Mouse (Mus musculus): ENCODE results near the gene Smad6. TPM values are rescaled to one million over a fixed set of nuclear protein-coding genes. Genes with fewer than 3 reads are reported as not detected.

The Smad6 gene
- polyA plus RNA-seq, 1 experiment from 2014 or later: 1.6 TPM

DNA sequence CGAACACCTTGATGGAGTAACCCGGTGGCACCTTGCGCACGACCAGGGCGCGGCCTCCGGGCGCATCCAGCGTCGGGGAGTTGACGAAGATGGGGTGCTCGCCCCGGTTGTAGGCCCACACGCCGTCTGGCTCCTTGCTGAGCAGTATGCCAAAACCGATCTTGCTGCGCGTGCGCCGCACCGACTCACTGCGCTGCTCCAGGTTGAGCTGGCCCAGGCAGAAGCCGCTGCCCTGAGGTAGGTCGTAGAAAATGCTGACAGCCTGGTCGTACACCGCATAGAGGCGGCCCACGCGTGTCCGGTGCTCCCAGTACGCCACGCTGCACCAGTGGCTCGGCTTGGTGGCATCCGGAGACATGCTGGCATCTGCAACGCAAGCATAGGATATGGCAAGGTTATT lies 68.2 kb downstream of the Smad6 start:
- 0 out of 2 replicates have a peak, but pooled peaks cover 7% of the 10 kb centered on the region for H3K36me3 ChIP-seq (ENCODE audit: poor library complexity, severe bottlenecking)
- ATAC-seq: no peak
- H3K27me3 ChIP-seq: 0 out of 2 replicates have a peak, but pooled peaks cover 6% of the 10 kb centered on the region
- WGBS: 41% methylated on average over 35 of the region's 35 CpGs
- H3K4me3 ChIP-seq: peak overlapping the region; percentile 25
- peak overlapping the region; percentile 47 for H3K4me2 ChIP-seq
- peak overlapping the region; percentile 21; the same call in 1 of the 2 replicates for H3K9ac ChIP-seq
- H3K27ac ChIP-seq: no peak overlapping the region
- peaks cover 16% of the 10 kb centered on the region for H3K4me1 ChIP-seq
- H3K9me3 ChIP-seq (replicated peaks): no peaks in the 10 kb centered on the region

DNA sequence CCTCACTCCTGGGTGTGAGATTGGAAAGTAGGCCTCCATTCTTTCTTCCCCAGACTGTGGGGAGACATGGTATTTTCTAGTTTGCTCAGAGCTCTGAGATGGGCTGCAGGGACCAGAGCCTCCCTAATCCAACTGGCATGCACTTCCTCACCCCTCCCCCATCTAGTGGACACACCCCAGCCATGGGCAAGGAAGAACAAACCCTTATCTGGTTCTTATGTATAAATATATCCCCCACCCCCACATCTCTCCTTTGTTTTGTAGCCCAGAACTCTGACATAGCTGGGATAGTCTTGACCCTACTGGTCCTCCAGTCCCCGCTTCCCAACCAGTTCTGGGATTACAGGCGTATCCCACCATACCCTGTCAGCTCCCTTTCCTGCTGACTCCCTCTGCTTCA lies 69.3 kb downstream of the Smad6 start:
- Histone ChIP-seq H3K27me3 (0 out of 2 replicates have a peak, but pooled peaks cover 6% of the 10 kb centered on the region), H3K27ac (no peak overlapping the region), H3K9ac (no peak overlapping the region), H3K9me3 (replicated peaks) (no peaks in the 10 kb centered on the region), H3K36me3 (ENCODE audit: poor library complexity, severe bottlenecking) (0 out of 2 replicates have a peak, but pooled peaks cover 7% of the 10 kb centered on the region), H3K4me1 (peaks cover 5% of the 10 kb centered on the region; the same call in 1 of the 2 replicates), H3K4me3 (no peak overlapping the region), H3K4me2 (no peak overlapping the region)
- WGBS: 91% methylated on average over 2 of the region's 2 CpGs
- ATAC-seq: no peak

- no peak for ATAC-seq
- Histone ChIP-seq H3K4me2 (no peak overlapping the region), H3K4me1 (0 out of 2 replicates have a peak, but pooled peaks cover 5% of the 10 kb centered on the region), H3K9ac (no peak overlapping the region), H3K27me3 (0 out of 2 replicates have a peak, but pooled peaks cover under 1% of the 10 kb centered on the region), H3K36me3 (ENCODE audit: poor library complexity, severe bottlenecking) (0 out of 2 replicates have a peak, but pooled peaks cover 7% of the 10 kb centered on the region), H3K27ac (no peak overlapping the region), H3K4me3 (no peak overlapping the region), H3K9me3 (replicated peaks) (no peaks in the 10 kb centered on the region)
- WGBS: 38% methylated on average over 4 of the region's 4 CpGs
These were observed 71.5 kb downstream of the Smad6 start for GRCm38 (mm10) chr9:63950357-63950756.

DNA sequence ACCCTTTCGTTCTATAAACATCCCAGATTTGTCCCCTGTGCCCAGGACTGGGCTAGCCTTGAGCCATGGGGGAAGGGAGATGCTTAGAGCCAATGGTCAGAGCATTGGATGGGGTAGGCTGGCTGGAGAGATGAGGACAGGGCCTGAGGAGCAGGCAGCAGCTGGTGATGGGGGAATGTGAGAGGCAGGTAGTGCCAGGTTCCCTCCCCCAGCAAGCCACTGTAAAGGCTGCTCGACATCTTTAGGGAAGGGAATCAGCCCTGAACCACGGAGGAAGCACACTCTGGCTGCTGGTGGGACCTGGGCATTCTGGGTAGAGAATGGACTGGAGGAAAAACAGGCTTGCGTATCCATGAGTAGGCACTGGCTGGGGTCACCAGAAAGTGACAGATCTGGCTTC lies 72.5 kb downstream of the Smad6 start:
- no peak overlapping the region for H3K4me2 ChIP-seq

GRCm38 (mm10) chr9:63942608-63942982 lies 79.3 kb downstream of the Smad6 start:
- 61% methylated on average over 2 of the region's 2 CpGs for WGBS
- H3K27ac ChIP-seq: 0 out of 2 replicates have a peak overlapping the region, but pooled peaks have one; percentile 31
- H3K9ac ChIP-seq: no peak overlapping the region
- no peaks in the 10 kb centered on the region for H3K9me3 ChIP-seq (replicated peaks)
- no peak overlapping the region for H3K4me2 ChIP-seq
- no peak for ATAC-seq
- H3K4me3 ChIP-seq: no peak overlapping the region
- peaks cover 8% of the 10 kb centered on the region for H3K4me1 ChIP-seq
- H3K27me3 ChIP-seq: no peaks in the 10 kb centered on the region
- no peaks in the 10 kb centered on the region for H3K36me3 ChIP-seq (ENCODE audit: poor library complexity, severe bottlenecking)

More for the DNA sequence above, 72.5 kb downstream of the Smad6 start:
- ATAC-seq: no peak
- 0 out of 2 replicates have a peak, but pooled peaks cover 7% of the 10 kb centered on the region for H3K36me3 ChIP-seq (ENCODE audit: poor library complexity, severe bottlenecking)
- no peak overlapping the region for H3K27ac ChIP-seq
- 0 out of 2 replicates have a peak, but pooled peaks cover 5% of the 10 kb centered on the region for H3K4me1 ChIP-seq
- no peak overlapping the region for H3K9ac ChIP-seq
- 73% methylated on average over 4 of the region's 4 CpGs for WGBS
- no peak overlapping the region for H3K4me3 ChIP-seq
- no peaks in the 10 kb centered on the region for H3K9me3 ChIP-seq (replicated peaks)
- no peaks in the 10 kb centered on the region for H3K27me3 ChIP-seq

DNA sequence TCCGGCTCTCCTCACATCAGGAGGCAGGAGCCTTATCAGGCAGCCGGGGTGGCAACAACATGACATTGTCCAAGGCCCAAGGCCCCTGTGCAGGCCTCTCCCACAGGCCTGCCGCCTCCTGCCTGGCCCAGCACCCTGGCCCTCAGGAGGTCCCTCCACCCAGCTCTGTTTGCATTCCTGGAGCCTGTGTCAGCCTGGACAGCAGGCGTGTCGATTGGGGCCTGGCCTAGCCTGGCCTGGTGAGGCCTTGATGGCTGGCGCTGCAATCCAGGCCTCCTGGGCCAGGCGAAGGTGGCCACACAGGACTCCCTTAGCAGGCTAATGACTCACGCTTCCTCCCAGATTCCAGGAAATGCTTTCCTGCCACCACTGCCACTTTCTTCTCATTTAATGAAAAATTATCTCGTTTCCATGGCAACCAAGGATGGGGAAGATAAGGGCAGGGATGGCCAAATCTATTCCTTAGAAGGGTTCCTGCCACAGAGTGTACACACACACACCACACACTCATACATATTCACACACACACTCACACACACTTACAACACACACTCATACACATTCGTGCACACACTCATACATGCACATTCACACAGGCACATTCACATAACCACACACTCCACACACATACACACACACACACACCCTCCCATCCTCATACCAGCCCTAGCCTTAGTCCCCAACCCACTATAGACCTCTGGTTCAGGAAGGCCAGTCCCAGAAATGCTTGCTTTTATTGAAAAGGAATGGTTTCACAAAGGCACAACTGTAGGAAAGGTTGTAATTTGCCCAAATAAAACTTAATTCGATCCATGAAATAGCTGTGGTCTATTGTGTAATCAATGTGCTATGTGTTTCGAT lies 79.9 kb downstream of the Smad6 start:
- no peaks in the 10 kb centered on the region for H3K9me3 ChIP-seq (replicated peaks)
- H3K4me1 ChIP-seq: peaks cover 8% of the 10 kb centered on the region
- H3K4me2 ChIP-seq: no peak overlapping the region
- H3K27me3 ChIP-seq: no peaks in the 10 kb centered on the region
- 80% methylated on average over 12 of the region's 12 CpGs for WGBS
- H3K27ac ChIP-seq: peak overlapping the region; percentile 65
- ATAC-seq: no peak
- no peak overlapping the region for H3K4me3 ChIP-seq
- peak overlapping the region; percentile 46; the same call in 1 of the 2 replicates for H3K9ac ChIP-seq
- H3K36me3 ChIP-seq (ENCODE audit: poor library complexity, severe bottlenecking): no peaks in the 10 kb centered on the region

DNA sequence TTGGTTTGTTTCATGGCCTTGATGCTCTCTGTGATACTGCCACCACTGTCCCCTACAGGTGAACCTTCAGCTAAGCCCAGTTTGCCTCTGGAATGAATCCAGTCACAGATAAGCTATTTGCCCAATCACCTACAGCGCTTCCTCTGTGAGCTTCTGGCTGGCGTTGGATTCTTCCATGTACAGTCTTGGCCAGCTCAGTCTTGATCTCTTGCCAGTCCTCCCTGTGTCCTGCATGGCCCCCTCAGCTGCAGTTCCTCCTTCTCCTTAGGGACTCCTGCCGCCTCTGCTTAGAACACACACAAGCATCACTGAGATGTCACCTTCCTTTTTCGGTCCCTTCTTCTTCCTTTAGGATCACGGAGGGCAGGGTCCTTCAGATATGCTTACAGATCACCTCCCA lies 85.6 kb downstream of the Smad6 start:
- Histone ChIP-seq H3K27ac (no peak overlapping the region), H3K27me3 (no peaks in the 10 kb centered on the region), H3K4me1 (no peaks in the 10 kb centered on the region), H3K4me3 (no peak overlapping the region), H3K36me3 (ENCODE audit: poor library complexity, severe bottlenecking) (no peaks in the 10 kb centered on the region), H3K9me3 (replicated peaks) (no peaks in the 10 kb centered on the region), H3K9ac (no peak overlapping the region), H3K4me2 (no peak overlapping the region)
- no peak for ATAC-seq
- whole genome bisulfite sequencing: 84% methylated on average over 5 of the region's 5 CpGs

DNA sequence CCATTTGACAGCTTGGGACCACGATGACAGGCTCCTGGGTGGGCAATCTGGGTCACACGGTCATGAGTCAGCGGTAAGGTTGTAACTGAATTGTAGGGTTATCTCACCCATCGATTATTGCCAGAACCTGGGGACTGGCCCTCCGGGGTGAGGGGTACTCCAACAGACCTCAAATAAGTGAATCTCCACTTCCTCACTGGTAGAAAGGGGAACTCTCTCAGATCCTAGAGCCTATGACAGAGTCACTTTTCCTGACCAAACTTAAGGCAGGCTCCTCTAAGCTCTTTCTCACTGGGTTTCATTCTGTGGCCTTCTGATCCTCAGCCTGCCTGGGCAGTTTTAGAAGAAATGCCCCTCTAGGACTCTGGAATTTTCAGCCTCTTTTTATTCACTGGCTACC lies 88.8 kb downstream of the Smad6 start:
- no peak overlapping the region for H3K9ac ChIP-seq
- H3K36me3 ChIP-seq (ENCODE audit: poor library complexity, severe bottlenecking): no peaks in the 10 kb centered on the region
- no peak overlapping the region for H3K4me2 ChIP-seq
- ATAC-seq: no peak
- no peak overlapping the region for H3K4me3 ChIP-seq
- H3K27me3 ChIP-seq: peaks cover 9% of the 10 kb centered on the region
- H3K4me1 ChIP-seq: peaks cover under 1% of the 10 kb centered on the region; the same call in 1 of the 2 replicates
- H3K9me3 ChIP-seq (replicated peaks): no peaks in the 10 kb centered on the region
- 72% methylated on average over 5 of the region's 5 CpGs for WGBS
- H3K27ac ChIP-seq: no peak overlapping the region

DNA sequence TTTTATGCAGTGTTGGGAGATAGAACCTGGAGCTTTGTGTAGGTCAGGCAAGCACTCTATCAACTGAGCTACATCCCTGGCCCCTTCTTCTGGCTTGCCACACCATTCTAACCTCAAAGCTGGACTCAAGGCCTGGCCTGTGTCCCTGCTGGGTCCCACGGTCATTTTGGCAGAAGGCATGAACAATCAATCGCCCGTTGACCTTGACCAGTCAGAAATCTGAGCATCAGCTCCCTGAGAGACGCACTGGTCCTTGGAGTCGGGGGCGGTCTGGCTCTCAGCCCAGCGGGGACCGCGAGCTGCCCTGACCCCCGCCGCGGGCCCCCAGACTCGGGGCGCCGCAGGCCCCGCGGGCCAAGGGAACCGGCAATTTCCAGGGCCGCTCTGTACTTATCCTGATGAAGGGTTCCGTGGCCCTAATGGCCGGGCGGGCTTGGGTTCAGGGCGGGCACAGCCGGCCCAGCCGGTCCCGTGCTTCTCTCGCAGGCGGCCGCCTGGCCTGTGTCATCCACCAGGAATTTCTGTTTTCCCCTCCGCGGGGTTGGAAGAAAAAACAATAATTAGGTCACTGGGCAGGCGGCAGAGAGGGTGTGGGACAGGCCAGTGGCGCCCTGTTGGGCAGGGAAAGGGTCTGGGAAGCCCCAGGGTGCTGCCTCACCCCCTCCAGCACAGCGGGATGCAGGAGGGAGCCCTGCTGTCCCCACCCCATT lies 94.4 kb downstream of the Smad6 start:
- Histone ChIP-seq H3K27me3 (peaks cover 23% of the 10 kb centered on the region), H3K36me3 (ENCODE audit: poor library complexity, severe bottlenecking) (no peaks in the 10 kb centered on the region), H3K9me3 (replicated peaks) (no peaks in the 10 kb centered on the region), H3K4me1 (peaks cover 16% of the 10 kb centered on the region), H3K4me2 (peak overlapping the region; percentile 55), H3K9ac (peak overlapping the region; percentile 58), H3K4me3 (peak overlapping the region; percentile 23), H3K27ac (no peak overlapping the region)
- no peak for ATAC-seq
- 4% methylated on average over 33 of the region's 34 CpGs for WGBS

DNA sequence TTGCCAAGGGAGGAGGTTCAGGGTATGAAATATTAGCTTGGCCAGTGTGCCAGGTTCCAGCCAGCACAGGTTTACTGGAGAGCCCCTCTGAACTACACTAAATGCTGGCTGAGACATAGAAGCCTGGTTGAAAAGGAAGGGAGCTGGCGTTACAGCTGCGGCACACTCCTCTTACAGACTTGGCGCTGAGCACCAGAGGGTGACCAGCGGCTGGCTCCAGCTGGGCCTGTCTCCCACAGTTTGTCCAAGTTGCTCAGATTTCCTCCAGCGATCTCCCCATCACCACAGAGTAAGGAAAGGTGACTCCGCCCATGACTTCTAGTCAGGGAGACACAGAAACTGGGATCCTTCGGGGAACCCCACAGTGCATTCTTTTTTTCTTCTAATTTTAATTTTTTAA lies 95.5 kb downstream of the Smad6 start:
- WGBS: 84% methylated on average over 7 of the region's 7 CpGs
- ATAC-seq: no peak
- peaks cover 16% of the 10 kb centered on the region for H3K4me1 ChIP-seq
- H3K36me3 ChIP-seq (ENCODE audit: poor library complexity, severe bottlenecking): no peaks in the 10 kb centered on the region
- H3K4me3 ChIP-seq: no peak overlapping the region
- H3K9me3 ChIP-seq (replicated peaks): no peaks in the 10 kb centered on the region
- no peak overlapping the region for H3K27ac ChIP-seq
- H3K4me2 ChIP-seq: no peak overlapping the region
- no peak overlapping the region for H3K9ac ChIP-seq
- H3K27me3 ChIP-seq: peaks cover 23% of the 10 kb centered on the region

GRCm38 (mm10) chr9:63923190-63923717 lies 98.6 kb downstream of the Smad6 start:
- H3K4me3 ChIP-seq: no peak overlapping the region
- ATAC-seq: peak; percentile 45; the same call in 1 of the 2 replicates
- 0 out of 2 replicates have a peak overlapping the region, but pooled peaks have one; percentile 4 for H3K27ac ChIP-seq
- no peaks in the 10 kb centered on the region for H3K36me3 ChIP-seq (ENCODE audit: poor library complexity, severe bottlenecking)
- peaks cover 15% of the 10 kb centered on the region for H3K27me3 ChIP-seq
- no peaks in the 10 kb centered on the region for H3K9me3 ChIP-seq (replicated peaks)
- no peak overlapping the region for H3K4me2 ChIP-seq
- WGBS: 47% methylated on average over 9 of the region's 9 CpGs
- H3K4me1 ChIP-seq: peaks cover 16% of the 10 kb centered on the region
- 0 out of 2 replicates have a peak overlapping the region, but pooled peaks have one; percentile 16 for H3K9ac ChIP-seq
